Mouse (Mus musculus): Measurements from ENCODE around the gene Cisd2.

- TF ChIP-seq HCFC1 (IDR thresholded peaks at IDR 0.05; ENCODE audit: borderline replicate concordance, insufficient read depth, low read length) (no peak; the same call in 1 of the 2 replicates), ZNF384 (IDR thresholded peaks at IDR 0.05; ENCODE audit: low read depth, low read length) (no peak), ZC3H11A (IDR thresholded peaks at IDR 0.05; ENCODE audit: borderline replicate concordance, low read depth, low read length) (no peak), CHD2 (IDR thresholded peaks at IDR 0.05; ENCODE audit: low read depth, low read length) (no peak)
Measured at GRCm38 (mm10) chr3:135438913-135439531, 15.3 kb upstream of the Cisd2 start.
